Mouse (Mus musculus): ENCODE data around the gene Csrnp1. TPM values are rescaled to one million over a fixed set of nuclear protein-coding genes. Genes with fewer than 3 reads are reported as not detected.
"Not testable (repeated sequence)": the region's sequence is repeated elsewhere in the genome, so short reads cannot be mapped to it uniquely, and the experiment has no call there.

The Csrnp1 gene
- polyA plus RNA-seq, 1 experiment from 2014 or later, result 2.7 TPM

DNA sequence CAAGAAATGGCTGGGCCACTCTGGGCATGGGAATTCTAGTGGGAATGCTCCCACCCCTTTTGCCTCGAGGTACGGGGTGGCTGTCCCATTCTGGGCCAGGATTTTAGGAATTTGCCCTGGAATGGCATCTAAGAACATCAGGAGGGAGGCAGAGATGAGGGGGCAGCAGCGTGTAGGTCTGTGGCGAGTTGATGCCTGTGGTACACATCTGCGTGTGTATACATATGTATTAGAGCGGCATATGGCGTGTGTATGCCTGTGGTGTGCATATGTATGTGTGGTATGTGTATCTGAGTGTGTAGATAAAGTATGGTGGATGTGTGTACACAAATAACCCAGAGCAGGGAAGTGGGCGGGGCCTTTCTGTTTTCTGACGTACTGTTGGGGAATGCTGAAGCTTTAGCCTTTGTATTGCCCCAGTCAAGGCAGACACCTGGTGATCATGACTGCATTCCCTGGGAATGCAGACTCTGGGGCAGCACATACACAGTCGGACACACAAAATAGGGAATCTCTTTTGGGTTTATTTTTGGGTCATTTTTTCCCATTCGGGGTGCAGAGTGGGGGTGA lies 28.9 kb upstream of the Csrnp1 start:
- no peaks in the 10 kb centered on the region for H3K36me3 ChIP-seq
- ATAC-seq (ENCODE audit: low FRiP score, low read depth), result no peak
- H3K4me1 ChIP-seq, result no peaks in the 10 kb centered on the region
- H3K9me3 ChIP-seq, result no peaks in the 10 kb centered on the region
- WGBS, result 74% methylated on average over 11 of the region's 11 CpGs
- H3K9ac ChIP-seq, result no peak overlapping the region
- no peak overlapping the region for H3K4me3 ChIP-seq
- H3K27ac ChIP-seq, result no peak overlapping the region
- H3K27me3 ChIP-seq (replicated peaks), result peaks cover 4% of the 10 kb centered on the region; the same call in 1 of the 2 replicates
- H3K4me2 ChIP-seq (replicated peaks), result no peak overlapping the region

DNA sequence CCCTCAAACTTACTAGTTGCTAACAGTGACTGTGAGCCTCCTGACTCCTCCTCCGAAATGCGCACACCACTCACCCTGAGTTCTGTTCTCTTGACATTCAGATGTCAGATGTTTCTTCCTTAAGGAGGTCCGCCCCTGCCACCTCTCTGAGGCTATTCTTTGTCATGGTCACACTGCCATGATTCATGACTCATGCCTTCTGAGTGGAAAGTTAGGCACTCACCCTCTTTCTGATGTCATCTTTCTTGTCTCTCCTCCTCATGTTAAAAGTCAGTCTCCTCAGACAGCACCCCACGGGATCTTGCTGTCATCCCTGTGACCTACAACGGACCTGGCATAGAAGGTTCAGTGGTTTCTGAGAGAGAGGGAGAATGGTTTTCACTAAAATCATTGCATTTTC lies 28.3 kb upstream of the Csrnp1 start:
- H3K27ac ChIP-seq, result no peak overlapping the region
- 84% methylated on average over 5 of the region's 5 CpGs for WGBS
- no peak overlapping the region for H3K4me2 ChIP-seq (replicated peaks)
- no peaks in the 10 kb centered on the region for H3K4me1 ChIP-seq
- peaks cover 4% of the 10 kb centered on the region; the same call in 1 of the 2 replicates for H3K27me3 ChIP-seq (replicated peaks)
- H3K36me3 ChIP-seq, result no peaks in the 10 kb centered on the region
- H3K9me3 ChIP-seq, result peaks cover 5% of the 10 kb centered on the region; the same call in 1 of the 2 replicates
- ATAC-seq (ENCODE audit: low FRiP score, low read depth), result no peak
- H3K4me3 ChIP-seq, result no peak overlapping the region
- no peak overlapping the region for H3K9ac ChIP-seq

DNA sequence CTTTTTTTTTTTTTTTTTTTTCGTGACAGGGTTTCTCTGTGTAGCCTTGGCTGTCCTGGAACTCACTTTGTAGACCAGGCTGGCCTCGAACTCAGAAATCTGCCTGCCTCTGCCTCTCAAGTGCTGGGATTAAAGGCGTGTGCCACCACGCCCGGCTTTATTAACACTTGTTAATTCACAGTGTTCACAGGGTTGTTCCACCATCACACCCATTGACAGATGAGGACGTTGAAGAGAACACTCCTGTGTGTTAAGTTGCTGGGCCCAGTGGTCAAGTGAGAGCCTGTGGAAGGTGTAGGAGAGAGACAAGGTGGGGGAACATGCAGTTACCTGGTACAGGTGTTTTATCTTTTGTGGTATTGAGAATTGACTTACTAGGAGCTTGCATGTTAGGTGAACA lies 27.7 kb upstream of the Csrnp1 start:
- 89% methylated on average over 6 of the region's 6 CpGs for WGBS

DNA sequence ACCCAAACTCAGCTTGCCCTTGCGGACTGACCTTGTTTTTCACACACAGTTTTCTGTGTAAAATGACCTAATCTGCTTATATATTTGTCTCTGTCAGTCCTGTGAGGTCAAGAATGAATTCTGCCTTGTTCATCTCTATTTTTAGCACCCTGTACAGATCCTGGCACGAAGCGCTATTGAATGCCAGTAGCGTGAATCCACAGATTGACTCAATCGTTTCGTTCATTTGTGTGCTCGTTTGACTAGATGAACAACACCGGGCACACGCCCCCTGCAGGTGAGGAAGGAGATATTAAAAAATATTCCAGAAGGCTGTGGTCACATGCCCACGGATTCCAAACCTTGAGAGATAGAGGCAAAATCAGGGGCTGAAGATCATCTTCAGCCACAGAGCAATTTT lies 27.1 kb upstream of the Csrnp1 start:
- H3K4me1 ChIP-seq, result no peaks in the 10 kb centered on the region
- peak overlapping the region; percentile 56; the same call in 1 of the 2 replicates for H3K9ac ChIP-seq
- under 1% methylated on average over 10 of the region's 10 CpGs for WGBS
- peak overlapping the region; percentile 48 for H3K4me3 ChIP-seq
- peak; percentile 70 for ATAC-seq (ENCODE audit: low FRiP score, low read depth)
- H3K9me3 ChIP-seq, result peaks cover 7% of the 10 kb centered on the region; the same call in 1 of the 2 replicates
- H3K27me3 ChIP-seq (replicated peaks), result peaks cover 4% of the 10 kb centered on the region; the same call in 1 of the 2 replicates
- H3K27ac ChIP-seq, result 0 out of 2 replicates have a peak overlapping the region, but pooled peaks have one; percentile 7
- H3K36me3 ChIP-seq, result no peaks in the 10 kb centered on the region
- peak overlapping the region; percentile 92 for H3K4me2 ChIP-seq (replicated peaks)

More for the DNA sequence above, 27.7 kb upstream of the Csrnp1 start:
- not testable (repeated sequence) for H3K4me2 ChIP-seq (replicated peaks); H3K9ac ChIP-seq; H3K27me3 ChIP-seq (replicated peaks); ATAC-seq (ENCODE audit: low FRiP score, low read depth); H3K9me3 ChIP-seq; H3K36me3 ChIP-seq; H3K4me1 ChIP-seq; H3K4me3 ChIP-seq; H3K27ac ChIP-seq

DNA sequence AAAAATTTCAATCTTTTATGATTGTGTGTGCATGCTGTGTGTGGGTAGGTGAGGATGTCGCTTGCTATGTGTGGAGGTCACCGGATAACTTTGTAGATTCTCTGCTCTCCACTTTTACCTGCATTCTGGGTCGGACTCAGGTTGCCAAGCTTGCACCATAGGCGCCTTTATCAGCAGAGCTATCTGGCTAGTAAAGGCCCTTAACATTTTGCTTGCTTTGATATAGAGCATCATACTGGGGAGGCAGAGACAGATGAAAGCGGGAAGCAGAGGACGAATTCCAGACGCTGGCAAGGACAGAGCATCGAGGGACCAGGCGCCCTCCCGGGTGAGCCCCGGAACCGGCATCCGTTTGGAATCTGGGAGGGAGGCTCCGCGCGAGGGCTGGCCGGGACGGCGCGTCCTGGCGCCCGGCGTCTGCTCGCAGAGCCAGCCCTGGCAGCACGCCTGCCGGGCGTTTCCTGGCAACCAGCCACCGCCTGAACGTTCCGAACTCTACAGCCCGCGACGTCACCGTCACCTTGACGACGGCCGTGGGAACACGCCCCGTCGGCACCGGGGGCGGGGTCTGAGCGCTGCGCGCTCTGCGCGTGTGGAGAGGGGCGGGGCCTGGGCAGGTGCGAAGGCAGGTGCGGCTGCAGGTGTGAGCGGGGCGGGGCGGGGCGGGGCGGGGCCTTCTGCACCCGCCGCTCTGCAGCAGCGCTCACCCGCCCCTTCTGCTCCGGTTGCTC lies 26.5 kb upstream of the Csrnp1 start:
- peak overlapping the region; percentile 56 for H3K9ac ChIP-seq
- ATAC-seq (ENCODE audit: low FRiP score, low read depth), result peak; percentile 94
- peaks cover 4% of the 10 kb centered on the region; the same call in 1 of the 2 replicates for H3K27me3 ChIP-seq (replicated peaks)
- H3K36me3 ChIP-seq, result no peaks in the 10 kb centered on the region
- peaks cover 7% of the 10 kb centered on the region; the same call in 1 of the 2 replicates for H3K9me3 ChIP-seq
- H3K4me2 ChIP-seq (replicated peaks), result peak overlapping the region; percentile 92
- peak overlapping the region; percentile 48 for H3K4me3 ChIP-seq
- H3K27ac ChIP-seq, result 0 out of 2 replicates have a peak overlapping the region, but pooled peaks have one; percentile 7
- WGBS, result 2% methylated on average over 54 of the region's 60 CpGs
- no peaks in the 10 kb centered on the region for H3K4me1 ChIP-seq

DNA sequence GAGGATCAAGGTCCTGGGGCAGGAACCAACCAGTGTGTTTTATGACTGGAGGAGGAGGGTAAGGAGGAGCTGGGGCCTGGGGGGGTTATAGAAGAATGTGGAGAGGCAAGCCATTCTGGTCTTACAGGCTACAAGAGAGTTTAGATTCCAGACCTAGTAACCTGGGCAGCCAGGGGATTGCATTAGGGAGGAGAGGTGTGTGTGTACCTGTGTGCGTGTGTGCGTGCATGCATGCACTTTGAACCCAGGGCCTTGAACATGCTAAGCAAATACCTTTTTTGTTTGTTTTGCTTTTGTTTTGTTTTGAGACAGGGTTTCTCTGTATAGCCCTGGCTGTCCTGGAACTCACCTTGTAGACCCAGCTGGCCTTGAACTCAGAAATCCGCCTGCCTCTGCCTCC lies 25.4 kb upstream of the Csrnp1 start:
- Histone ChIP-seq H3K27me3 (replicated peaks) (peaks cover 4% of the 10 kb centered on the region; the same call in 1 of the 2 replicates), H3K27ac (no peak overlapping the region), H3K4me2 (replicated peaks) (no peak overlapping the region), H3K9ac (no peak overlapping the region), H3K36me3 (no peaks in the 10 kb centered on the region), H3K4me1 (no peaks in the 10 kb centered on the region), H3K4me3 (no peak overlapping the region), H3K9me3 (peaks cover 7% of the 10 kb centered on the region; the same call in 1 of the 2 replicates)
- ATAC-seq (ENCODE audit: low FRiP score, low read depth), result no peak
- WGBS, result 97% methylated on average over 3 of the region's 3 CpGs

DNA sequence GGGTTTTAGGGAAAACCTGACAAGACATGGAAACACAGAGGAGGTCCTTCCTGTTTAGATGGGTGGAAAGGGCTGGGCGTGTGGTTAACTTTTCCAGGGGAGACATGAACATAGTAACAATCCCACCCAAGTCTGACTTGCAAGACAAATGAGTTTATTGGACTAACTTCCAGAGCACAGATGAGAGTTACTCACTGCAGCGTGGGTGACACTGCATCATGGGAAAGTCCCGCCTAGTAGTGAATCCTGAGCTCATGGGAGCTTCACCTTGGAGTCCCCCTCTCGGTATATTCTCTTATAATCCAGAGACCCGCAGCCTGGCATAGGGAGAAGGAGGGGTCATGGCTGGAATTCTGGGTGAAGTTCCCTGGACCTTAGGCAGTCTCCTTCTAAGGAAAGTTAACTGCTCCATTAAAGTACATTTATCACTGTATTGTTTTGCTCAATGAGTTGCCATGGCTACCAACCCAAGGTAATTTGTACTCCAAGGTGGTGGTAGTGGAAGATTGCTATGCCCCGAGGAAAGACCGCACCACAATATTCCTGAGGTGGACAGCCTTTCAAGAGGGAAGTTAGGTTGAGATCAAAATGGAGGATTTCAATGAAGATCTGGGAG lies 24.9 kb upstream of the Csrnp1 start:
- no peak for ATAC-seq (ENCODE audit: low FRiP score, low read depth)
- Histone ChIP-seq H3K27ac (no peak overlapping the region), H3K4me1 (no peaks in the 10 kb centered on the region), H3K4me2 (replicated peaks) (no peak overlapping the region), H3K9ac (no peak overlapping the region), H3K4me3 (no peak overlapping the region), H3K36me3 (no peaks in the 10 kb centered on the region), H3K9me3 (peaks cover 7% of the 10 kb centered on the region; the same call in 1 of the 2 replicates), H3K27me3 (replicated peaks) (peaks cover 4% of the 10 kb centered on the region; the same call in 1 of the 2 replicates)
- WGBS, result 65% methylated on average over 7 of the region's 7 CpGs

DNA sequence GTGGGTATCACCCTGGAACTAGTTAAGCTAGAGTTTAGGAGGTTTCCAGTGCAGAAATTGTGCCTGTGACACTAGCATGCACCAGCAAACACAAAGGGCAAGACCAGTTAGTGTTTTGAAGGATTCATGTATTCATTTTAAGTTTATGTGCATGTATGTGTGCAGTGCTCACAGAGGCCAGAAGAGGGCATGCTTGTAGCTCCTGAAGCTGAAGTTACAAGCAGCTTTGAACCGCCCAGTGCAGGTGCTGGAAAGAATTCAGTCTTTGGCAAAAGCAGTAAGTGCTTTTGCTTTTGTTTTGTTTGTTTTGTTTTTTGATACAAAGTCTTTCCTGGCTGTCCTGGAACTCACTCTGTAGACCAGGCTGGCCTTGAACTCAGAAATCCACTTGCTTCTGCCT lies 23.4 kb upstream of the Csrnp1 start:
- no peaks in the 10 kb centered on the region for H3K36me3 ChIP-seq
- peaks cover 4% of the 10 kb centered on the region; the same call in 1 of the 2 replicates for H3K27me3 ChIP-seq (replicated peaks)
- ATAC-seq (ENCODE audit: low FRiP score, low read depth), result no peak
- H3K4me1 ChIP-seq, result no peaks in the 10 kb centered on the region
- H3K4me3 ChIP-seq, result no peak overlapping the region
- peaks cover 7% of the 10 kb centered on the region; the same call in 1 of the 2 replicates for H3K9me3 ChIP-seq
- no peak overlapping the region for H3K27ac ChIP-seq
- 91% methylated on average over 1 of the region's 1 CpGs for WGBS
- no peak overlapping the region for H3K4me2 ChIP-seq (replicated peaks)
- H3K9ac ChIP-seq, result no peak overlapping the region

DNA sequence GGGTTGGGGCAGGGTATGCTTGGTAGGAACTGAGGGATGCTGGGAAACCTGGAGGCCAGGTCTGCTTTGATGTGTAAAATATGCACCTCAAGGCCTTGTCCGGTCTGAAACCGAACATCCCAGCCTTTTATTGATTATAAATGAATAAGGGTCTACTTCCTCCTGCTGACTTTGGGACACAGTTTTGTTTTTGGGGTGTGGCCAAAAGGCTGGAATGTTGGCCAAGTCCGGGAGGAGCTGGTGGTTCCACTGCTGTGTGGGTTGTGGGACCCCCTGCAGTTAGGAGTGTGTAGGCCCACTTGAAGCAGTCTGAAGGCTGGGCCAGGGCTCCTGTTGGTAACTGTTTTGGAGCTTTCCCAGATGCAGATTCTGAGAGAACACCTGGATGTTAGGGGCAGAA lies 21.5 kb upstream of the Csrnp1 start:
- Histone ChIP-seq H3K4me1 (peaks cover 6% of the 10 kb centered on the region; the same call in 1 of the 2 replicates), H3K36me3 (no peaks in the 10 kb centered on the region), H3K27me3 (replicated peaks) (peaks cover 4% of the 10 kb centered on the region; the same call in 1 of the 2 replicates), H3K4me2 (replicated peaks) (no peak overlapping the region), H3K9me3 (peaks cover 7% of the 10 kb centered on the region; the same call in 1 of the 2 replicates), H3K4me3 (no peak overlapping the region), H3K9ac (no peak overlapping the region), H3K27ac (no peak overlapping the region)
- no peak for ATAC-seq (ENCODE audit: low FRiP score, low read depth)
- WGBS, result 78% methylated on average over 3 of the region's 3 CpGs

DNA sequence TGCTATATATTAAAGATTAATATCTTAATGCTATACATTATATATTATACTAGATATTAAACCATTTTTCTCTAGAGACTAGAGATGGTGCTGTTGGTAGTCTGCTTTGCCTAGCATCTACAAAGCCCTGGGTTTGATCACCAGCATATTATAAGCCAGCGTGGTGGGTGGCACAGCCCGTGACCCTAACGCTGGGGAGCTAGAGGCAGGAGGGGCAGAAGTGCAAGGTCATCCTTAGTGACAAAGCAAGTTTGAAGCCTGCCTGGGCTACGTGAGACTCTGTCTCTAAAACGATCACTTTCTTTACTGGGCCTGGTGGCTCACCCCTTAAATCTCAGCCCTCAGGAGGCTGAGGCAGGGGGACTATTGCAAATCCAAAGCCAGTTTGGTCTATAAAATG lies 18.4 kb upstream of the Csrnp1 start:
- H3K4me2 ChIP-seq (replicated peaks), result no peak overlapping the region
- ATAC-seq (ENCODE audit: low FRiP score, low read depth), result no peak
- no peak overlapping the region for H3K27ac ChIP-seq
- H3K36me3 ChIP-seq, result no peaks in the 10 kb centered on the region
- H3K4me3 ChIP-seq, result no peak overlapping the region
- peaks cover 3% of the 10 kb centered on the region; the same call in 1 of the 2 replicates for H3K9me3 ChIP-seq
- H3K4me1 ChIP-seq, result peaks cover 6% of the 10 kb centered on the region; the same call in 1 of the 2 replicates
- H3K27me3 ChIP-seq (replicated peaks), result peaks cover 6% of the 10 kb centered on the region; the same call in 1 of the 2 replicates
- no peak overlapping the region for H3K9ac ChIP-seq
- 76% methylated on average over 5 of the region's 5 CpGs for WGBS

DNA sequence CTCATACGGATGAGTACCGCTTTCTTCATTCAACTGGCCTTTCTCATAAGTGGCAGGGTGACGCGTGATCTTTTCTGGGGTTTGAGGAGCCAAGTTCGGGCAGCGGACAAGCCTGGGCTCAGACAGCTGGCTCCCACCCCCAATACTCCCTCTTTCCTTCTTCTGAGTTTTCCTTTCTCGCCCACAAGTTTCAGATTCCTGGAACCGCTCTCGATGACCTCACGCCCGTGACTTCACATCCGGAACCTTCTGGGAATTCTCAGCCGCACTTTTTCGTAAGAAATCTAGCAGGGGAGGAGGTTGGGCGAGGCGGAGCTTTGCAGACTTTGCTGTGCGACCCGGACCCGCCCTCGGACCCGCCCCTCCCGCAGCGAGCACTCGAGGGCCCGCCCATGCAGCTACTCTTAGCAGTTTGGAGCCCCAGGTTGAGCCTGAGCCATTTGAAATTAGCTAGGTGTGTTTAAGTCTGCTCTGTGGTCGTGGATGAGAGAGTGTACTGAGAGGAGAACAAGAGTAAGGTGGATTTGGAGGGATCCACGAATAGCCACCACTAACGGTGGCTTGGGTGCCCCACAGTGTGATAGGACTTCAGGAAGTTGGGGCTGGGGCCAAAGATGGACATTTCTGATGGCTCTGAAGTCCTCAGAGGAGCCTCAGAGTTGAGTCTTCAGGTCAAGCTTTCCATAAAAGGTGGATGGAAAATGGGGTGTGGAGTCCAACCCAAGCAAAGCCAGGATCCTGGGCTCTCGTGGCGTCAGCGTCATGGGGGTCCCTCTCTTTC lies 17.7 kb upstream of the Csrnp1 start:
- H3K27ac ChIP-seq, result no peak overlapping the region
- peaks cover 6% of the 10 kb centered on the region; the same call in 1 of the 2 replicates for H3K4me1 ChIP-seq

More for the DNA sequence above, 17.7 kb upstream of the Csrnp1 start:
- H3K4me3 ChIP-seq, result peak overlapping the region; percentile 22
- no peaks in the 10 kb centered on the region for H3K9me3 ChIP-seq
- peak overlapping the region; percentile 29; the same call in 1 of the 2 replicates for H3K9ac ChIP-seq
- peak; percentile 58 for ATAC-seq (ENCODE audit: low FRiP score, low read depth)
- H3K36me3 ChIP-seq, result no peaks in the 10 kb centered on the region
- 10% methylated on average over 31 of the region's 31 CpGs for WGBS
- peak overlapping the region; percentile 62 for H3K4me2 ChIP-seq (replicated peaks)
- H3K27me3 ChIP-seq (replicated peaks), result peaks cover 6% of the 10 kb centered on the region; the same call in 1 of the 2 replicates
